Mouse (Mus musculus): ENCODE measurements around the gene Adamts15. TPM values are rescaled to one million over a fixed set of nuclear protein-coding genes. Genes with fewer than 3 reads are reported as not detected.

Adamts15 gene
- polyA plus RNA-seq, 2 experiments, result 0.33 to 0.38 TPM

DNA sequence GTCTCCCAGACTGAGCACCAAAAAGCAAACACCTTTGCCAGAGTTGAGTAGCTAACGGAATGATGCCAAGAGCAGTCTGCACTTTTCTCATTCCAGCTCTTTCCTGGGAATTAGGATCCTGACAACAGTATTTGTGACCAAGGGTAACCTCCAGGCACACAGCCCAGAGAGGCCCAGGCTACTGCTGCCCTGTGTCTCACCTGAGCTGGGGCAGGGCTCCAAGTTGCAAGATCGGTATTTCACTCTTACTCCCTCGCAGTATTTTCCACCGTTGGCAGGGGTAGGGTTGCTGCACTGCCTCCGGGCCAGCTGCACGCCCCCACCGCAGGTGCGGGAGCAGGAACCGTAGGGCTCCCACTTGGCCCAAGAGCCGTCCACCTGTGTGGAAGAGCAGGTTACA lies 16.4 kb downstream of the Adamts15 start:
- 61% methylated on average over 10 of the region's 10 CpGs for WGBS (ENCODE audit: insufficient replicate concordance)

DNA sequence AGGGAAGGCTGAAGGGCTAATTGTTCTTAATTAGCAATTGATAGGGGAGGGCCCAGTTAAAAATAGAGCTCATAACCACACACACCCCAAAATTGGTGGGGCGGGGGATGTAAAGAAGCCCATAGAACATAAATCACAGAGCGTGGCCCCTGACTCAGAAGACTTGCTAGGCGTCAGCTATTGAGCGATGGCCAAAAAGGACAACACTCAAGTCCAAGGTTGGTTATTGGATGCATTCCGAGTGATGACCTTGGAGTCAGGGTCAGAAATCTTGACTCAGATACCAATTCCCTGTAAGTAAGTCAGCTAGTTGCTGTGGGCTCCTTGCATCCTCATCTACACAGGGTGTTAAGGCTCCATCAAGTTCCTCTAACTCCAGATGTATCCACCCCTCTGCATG lies 19.0 kb downstream of the Adamts15 start:
- Histone ChIP-seq H3K4me1 (replicated peaks; ENCODE audit: control insufficient read depth in 2 of 2, insufficient read depth in 2 of 2, low read length in 1 of 2) (no peaks in the 10 kb centered on the region), H3K9me3 (ENCODE audit: control insufficient read depth, low read length) (no peaks in the 10 kb centered on the region), H3K27ac (no peak overlapping the region), H3K4me3 (ENCODE audit: insufficient read depth in 1 of 2, low read depth in 2 of 2, low read length in 2 of 2) (no peak overlapping the region), H3K27me3 (ENCODE audit: control insufficient read depth, insufficient read depth, low read length) (no peaks in the 10 kb centered on the region), H3K36me3 (replicated peaks; ENCODE audit: control insufficient read depth, insufficient read depth, low read depth) (no peaks in the 10 kb centered on the region), H3K4me2 (ENCODE audit: low read depth) (no peak overlapping the region), H3K9ac (replicated peaks) (no peak overlapping the region)
- DNase-seq (ENCODE audit: low read depth in 3 of 3, low spot score in 3 of 3), result no peak
- ATAC-seq (ENCODE audit: insufficient read depth), result no peak
- 72% methylated on average over 5 of the region's 5 CpGs for WGBS (ENCODE audit: insufficient replicate concordance)
- TF ChIP-seq CTCF (IDR thresholded peaks at IDR 0.05; ENCODE audit: low read depth) (no peak), EP300 (IDR thresholded peaks at IDR 0.05; ENCODE audit: low read depth) (no peak)

More for the DNA sequence above, 16.4 kb downstream of the Adamts15 start:
- H3K4me1 ChIP-seq (replicated peaks; ENCODE audit: control insufficient read depth in 2 of 2, insufficient read depth in 2 of 2, low read length in 1 of 2), result no peaks in the 10 kb centered on the region
- H3K4me2 ChIP-seq (ENCODE audit: low read depth), result no peak overlapping the region
- H3K36me3 ChIP-seq (replicated peaks; ENCODE audit: control insufficient read depth, insufficient read depth, low read depth), result no peaks in the 10 kb centered on the region
- ATAC-seq (ENCODE audit: insufficient read depth), result no peak
- DNase-seq (ENCODE audit: low read depth in 3 of 3, low spot score in 3 of 3), result no peak
- H3K27me3 ChIP-seq (ENCODE audit: control insufficient read depth, insufficient read depth, low read length), result no peaks in the 10 kb centered on the region
- TF ChIP-seq EP300 (IDR thresholded peaks at IDR 0.05; ENCODE audit: low read depth) (no peak), CTCF (IDR thresholded peaks at IDR 0.05; ENCODE audit: low read depth) (no peak)
- no peaks in the 10 kb centered on the region for H3K9me3 ChIP-seq (ENCODE audit: control insufficient read depth, low read length)
- H3K27ac ChIP-seq, result no peak overlapping the region
- H3K4me3 ChIP-seq (ENCODE audit: insufficient read depth in 1 of 2, low read depth in 2 of 2, low read length in 2 of 2), result no peak overlapping the region
- H3K9ac ChIP-seq (replicated peaks), result no peak overlapping the region

DNA sequence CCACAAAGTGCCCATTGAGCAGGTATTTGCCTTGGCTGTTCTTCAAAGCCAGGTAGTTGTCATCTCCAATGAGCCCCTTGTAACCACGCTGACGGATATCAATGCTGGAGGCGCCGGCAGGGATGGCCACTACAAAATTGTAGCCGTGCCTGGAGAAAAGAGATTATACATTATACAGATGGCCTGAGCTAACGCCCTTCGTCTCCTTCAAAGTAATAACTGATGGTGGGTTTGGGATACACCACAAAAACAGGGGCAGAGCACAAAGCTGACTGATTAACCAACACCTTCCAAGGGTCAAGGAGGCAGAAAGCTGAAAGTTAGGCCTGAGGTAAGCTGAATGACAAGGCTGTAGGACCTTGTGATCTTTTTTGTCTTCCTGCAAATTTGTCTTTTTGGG lies 19.6 kb downstream of the Adamts15 start:
- H3K27ac ChIP-seq, result no peak overlapping the region
- H3K4me2 ChIP-seq (ENCODE audit: low read depth), result no peak overlapping the region
- no peak for ATAC-seq (ENCODE audit: insufficient read depth)
- WGBS (ENCODE audit: insufficient replicate concordance), result 79% methylated on average over 7 of the region's 7 CpGs
- no peaks in the 10 kb centered on the region for H3K36me3 ChIP-seq (replicated peaks; ENCODE audit: control insufficient read depth, insufficient read depth, low read depth)
- H3K9me3 ChIP-seq (ENCODE audit: control insufficient read depth, low read length), result no peaks in the 10 kb centered on the region
- no peak overlapping the region for H3K4me3 ChIP-seq (ENCODE audit: insufficient read depth in 1 of 2, low read depth in 2 of 2, low read length in 2 of 2)
- no peak for DNase-seq (ENCODE audit: low read depth in 3 of 3, low spot score in 3 of 3)
- H3K27me3 ChIP-seq (ENCODE audit: control insufficient read depth, insufficient read depth, low read length), result no peaks in the 10 kb centered on the region
- H3K4me1 ChIP-seq (replicated peaks; ENCODE audit: control insufficient read depth in 2 of 2, insufficient read depth in 2 of 2, low read length in 1 of 2), result no peaks in the 10 kb centered on the region
- no peak overlapping the region for H3K9ac ChIP-seq (replicated peaks)
- TF ChIP-seq EP300 (IDR thresholded peaks at IDR 0.05; ENCODE audit: low read depth) (no peak), CTCF (IDR thresholded peaks at IDR 0.05; ENCODE audit: low read depth) (no peak)

DNA sequence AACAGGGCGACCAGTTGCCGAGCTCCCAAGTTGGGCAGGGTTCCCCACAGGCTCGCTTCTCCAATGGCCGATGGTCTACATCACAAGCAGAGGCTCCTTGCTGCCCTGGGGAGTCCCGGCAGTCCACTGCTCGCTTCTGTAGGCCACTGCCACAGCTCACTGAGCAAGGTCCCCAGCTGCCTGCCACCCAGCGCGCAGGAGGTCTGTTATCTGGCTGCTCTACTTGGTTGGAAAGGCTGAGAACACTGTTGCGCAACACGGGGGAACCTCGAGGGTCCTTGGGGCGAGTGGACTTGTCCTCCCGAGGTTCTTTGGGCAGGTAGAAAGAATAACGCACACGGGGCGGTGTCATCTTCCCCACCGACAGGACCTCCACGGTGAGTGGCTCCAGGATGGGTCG lies 20.1 kb downstream of the Adamts15 start:
- Histone ChIP-seq H3K4me2 (ENCODE audit: low read depth) (no peak overlapping the region), H3K36me3 (replicated peaks; ENCODE audit: control insufficient read depth, insufficient read depth, low read depth) (no peaks in the 10 kb centered on the region), H3K9ac (replicated peaks) (no peak overlapping the region), H3K9me3 (ENCODE audit: control insufficient read depth, low read length) (no peaks in the 10 kb centered on the region), H3K27me3 (ENCODE audit: control insufficient read depth, insufficient read depth, low read length) (no peaks in the 10 kb centered on the region), H3K27ac (no peak overlapping the region), H3K4me3 (ENCODE audit: insufficient read depth in 1 of 2, low read depth in 2 of 2, low read length in 2 of 2) (no peak overlapping the region), H3K4me1 (replicated peaks; ENCODE audit: control insufficient read depth in 2 of 2, insufficient read depth in 2 of 2, low read length in 1 of 2) (no peaks in the 10 kb centered on the region)
- WGBS (ENCODE audit: insufficient replicate concordance), result 75% methylated on average over 19 of the region's 19 CpGs
- DNase-seq (ENCODE audit: low read depth in 3 of 3, low spot score in 3 of 3), result no peak
- TF ChIP-seq EP300 (IDR thresholded peaks at IDR 0.05; ENCODE audit: low read depth), result no peak
- no peak for TF ChIP-seq CTCF (IDR thresholded peaks at IDR 0.05; ENCODE audit: low read depth)
- no peak for ATAC-seq (ENCODE audit: insufficient read depth)

DNA sequence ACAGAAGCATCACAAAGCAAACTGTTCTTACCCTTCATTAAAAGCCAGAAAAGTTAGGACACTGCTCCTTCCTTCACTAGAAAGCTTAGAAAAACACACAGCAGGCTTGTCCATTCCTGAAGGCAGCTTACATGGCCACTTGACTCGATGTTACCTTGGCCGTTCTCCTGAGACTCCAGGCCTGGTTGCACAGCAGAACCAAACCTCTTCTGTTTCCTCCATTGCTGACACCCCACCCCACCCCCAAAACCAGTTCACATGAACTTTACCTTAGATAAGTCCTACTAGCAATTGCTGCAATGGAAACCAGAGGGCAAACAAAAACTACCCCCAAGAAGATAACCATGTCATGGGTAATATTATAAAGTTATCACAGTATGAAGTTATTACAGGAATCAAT lies 25.1 kb downstream of the Adamts15 start:
- H3K27ac ChIP-seq, result no peak overlapping the region
- H3K9ac ChIP-seq (replicated peaks), result no peak overlapping the region
- no peak overlapping the region for H3K4me3 ChIP-seq (ENCODE audit: insufficient read depth in 1 of 2, low read depth in 2 of 2, low read length in 2 of 2)

More for the DNA sequence above, 25.1 kb downstream of the Adamts15 start:
- Histone ChIP-seq H3K9me3 (ENCODE audit: control insufficient read depth, low read length) (no peaks in the 10 kb centered on the region), H3K4me1 (replicated peaks; ENCODE audit: control insufficient read depth in 2 of 2, insufficient read depth in 2 of 2, low read length in 1 of 2) (no peaks in the 10 kb centered on the region), H3K27me3 (ENCODE audit: control insufficient read depth, insufficient read depth, low read length) (no peaks in the 10 kb centered on the region), H3K4me2 (ENCODE audit: low read depth) (no peak overlapping the region), H3K36me3 (replicated peaks; ENCODE audit: control insufficient read depth, insufficient read depth, low read depth) (no peaks in the 10 kb centered on the region)
- ATAC-seq (ENCODE audit: insufficient read depth) (no peak), DNase-seq (ENCODE audit: low read depth in 3 of 3, low spot score in 3 of 3) (no peak)
- WGBS (ENCODE audit: insufficient replicate concordance), result 70% methylated on average over 2 of the region's 2 CpGs
- no peak for TF ChIP-seq CTCF (IDR thresholded peaks at IDR 0.05; ENCODE audit: low read depth)
- no peak for TF ChIP-seq EP300 (IDR thresholded peaks at IDR 0.05; ENCODE audit: low read depth)

Data from liver, embryonic 14.5 days (tissue).